Mouse (Mus musculus): Measurements from ENCODE around the gene Cbarp.

Cbarp gene

DNA sequence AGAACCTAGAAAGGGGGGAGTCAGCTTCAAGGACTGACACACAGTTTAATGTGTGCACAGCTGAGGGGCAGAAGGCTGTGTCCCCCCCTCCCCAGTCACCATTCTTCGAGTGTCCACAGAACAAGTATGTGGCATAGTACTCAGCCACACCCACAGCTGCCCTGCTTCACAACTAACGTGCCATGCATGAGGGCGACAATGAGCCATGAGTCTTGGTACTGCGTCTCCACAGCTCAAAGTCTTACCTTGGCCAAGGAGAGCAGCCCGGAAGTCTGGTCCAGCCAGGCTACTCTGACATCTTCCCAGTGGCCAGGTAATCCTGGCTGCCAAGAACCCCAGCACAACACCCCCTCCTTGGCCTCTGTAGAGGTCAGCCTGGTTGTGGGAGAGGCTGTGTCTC is 47.9 kb downstream of the Cbarp start:
- DNase-seq = no peak

DNA sequence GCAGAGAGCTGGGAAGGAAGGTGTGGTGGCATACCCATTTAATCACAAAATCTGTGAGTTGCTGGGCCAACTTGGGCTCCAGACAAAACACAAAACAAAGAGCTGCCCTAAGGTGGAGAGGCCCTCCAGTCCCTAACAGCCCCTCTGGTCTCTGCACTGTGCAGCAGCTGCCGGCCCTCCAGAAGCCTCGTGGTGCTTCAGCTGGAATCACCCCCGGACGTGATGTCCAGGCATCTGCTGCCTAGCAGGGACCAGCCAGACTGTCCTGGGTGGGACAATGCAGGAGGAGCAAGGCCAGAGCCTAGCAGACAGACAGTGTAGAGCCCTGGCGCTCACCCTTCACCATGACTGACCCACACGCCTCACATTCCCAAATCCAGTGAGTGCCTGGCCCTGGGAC is 49.1 kb downstream of the Cbarp start:
- DNase-seq = no peak

DNA sequence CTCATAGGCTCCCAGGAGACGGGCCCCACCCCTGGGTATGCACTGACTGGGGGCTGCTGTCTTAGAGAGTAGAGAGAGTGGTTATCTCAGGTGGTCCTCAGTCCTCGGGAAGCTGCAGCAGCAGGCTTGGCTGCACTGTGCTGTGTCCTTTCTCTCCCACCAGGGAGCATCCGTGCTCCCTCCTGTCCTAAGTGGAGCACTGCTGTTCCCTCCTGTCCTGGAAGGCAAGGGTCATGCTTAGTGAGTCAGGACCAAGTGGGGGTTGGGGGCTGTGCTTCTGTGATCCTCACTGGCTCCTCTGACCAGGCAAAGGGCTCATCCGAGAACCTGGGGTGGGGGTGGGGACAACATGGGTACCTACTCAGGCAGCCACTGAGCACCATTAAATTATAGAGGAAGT is 51.5 kb downstream of the Cbarp start:
- DNase-seq = no peak

DNA sequence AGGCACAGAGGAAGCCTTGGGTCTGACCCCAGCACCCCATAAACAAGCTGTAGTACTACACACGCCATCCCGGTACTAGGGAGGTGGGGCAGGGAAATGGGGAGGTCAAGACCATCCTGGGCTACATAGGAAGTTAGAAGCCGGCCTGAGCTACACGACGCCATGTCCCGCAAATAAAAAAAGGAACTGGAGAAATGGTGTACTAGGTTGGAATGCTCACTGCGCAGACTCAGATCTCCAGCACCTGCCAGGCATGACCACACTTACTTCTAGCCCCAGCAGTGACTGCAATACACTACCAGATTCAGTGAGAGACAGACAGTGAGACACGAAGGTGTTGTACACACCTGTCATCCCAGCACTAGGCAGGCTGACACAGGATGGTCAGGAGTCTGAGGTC is 53.2 kb downstream of the Cbarp start:
- DNase-seq = no peak

DNA sequence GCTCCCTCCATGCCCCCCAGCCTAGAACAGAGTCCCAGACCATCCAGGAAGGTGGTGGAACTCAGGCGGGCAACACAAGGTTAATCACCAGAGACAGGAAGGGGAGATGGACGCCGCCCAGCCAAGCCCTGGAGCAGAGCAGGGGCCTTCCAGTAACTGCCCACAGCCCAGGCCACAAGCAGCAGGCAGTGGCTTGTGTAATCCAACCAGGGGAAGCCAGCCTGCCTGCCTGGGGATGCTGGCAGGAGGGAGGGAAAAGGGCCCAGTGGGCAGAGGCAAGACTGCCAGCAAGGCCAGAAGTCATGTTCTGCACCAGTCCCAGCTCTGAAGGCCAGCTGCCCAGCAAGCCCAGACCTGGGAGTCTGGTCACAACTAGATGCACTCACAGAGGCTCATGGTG is 53.8 kb downstream of the Cbarp start:
- DNase-seq = no peak

DNA sequence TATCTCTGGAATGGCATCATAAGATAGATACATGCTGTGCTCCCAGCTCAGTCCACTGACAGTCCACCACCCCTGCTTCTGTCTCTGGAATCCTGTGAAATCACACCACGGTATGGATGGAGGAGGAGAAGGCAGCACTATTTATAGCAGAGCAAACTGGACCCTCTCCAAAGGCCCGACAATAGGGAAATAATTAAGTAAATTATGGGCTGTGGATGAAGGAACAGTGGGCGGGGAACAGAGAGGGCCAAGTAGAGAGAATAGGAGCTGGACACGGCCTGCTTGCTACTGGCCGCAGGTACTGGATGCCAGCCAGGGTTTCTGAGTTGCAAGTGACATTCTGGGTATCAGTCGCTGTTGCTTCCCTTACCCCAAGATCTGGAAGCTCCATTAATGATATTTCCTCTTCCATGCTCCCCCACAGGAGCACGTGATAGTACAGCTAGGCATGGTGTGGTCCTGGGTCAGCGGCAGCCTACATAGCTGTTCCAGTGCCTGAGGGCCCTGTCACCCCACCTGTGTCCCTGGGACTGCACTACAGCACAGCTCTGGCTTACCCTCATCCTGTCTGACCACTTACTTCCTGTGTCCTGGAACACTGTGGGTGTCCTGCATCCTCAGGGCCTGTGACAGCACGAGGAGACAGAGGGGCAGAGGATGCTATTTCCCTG is 55.7 kb downstream of the Cbarp start:
- DNase-seq = no peak

DNA sequence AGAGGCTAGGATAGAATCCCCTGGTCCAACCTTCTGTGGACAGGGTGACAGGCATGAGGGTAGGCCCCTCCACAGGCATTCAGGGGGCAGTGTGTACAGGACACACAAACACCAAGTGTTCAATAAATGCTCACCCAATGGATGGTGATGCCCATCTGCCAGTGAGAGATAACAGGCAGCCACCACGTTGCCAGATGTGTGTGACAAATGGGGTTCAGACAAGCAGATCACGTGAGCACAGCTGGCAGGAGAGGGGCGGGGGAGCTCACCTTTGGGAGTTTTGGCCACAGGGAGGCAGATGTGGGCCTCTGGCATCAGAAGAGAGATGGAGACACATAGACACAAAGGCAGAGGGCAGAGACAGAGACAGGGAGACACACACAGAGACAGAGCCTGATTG is 59.6 kb downstream of the Cbarp start:
- no peak for DNase-seq

Measured in thymus, postnatal 36 days (tissue).